Mouse (Mus musculus): ENCODE measurements around the gene Gm29609.

Gm29609 gene

GRCm38 (mm10) chr5:31138968-31139425 lies 40.7 kb downstream of the Gm29609 start:
- no peak for DNase-seq (ENCODE audit: low spot score in 2 of 2)

- DNase-seq (ENCODE audit: low spot score in 2 of 2), result no peak
These were observed 41.3 kb downstream of the Gm29609 start, which contains the start of gene Ucn for GRCm38 (mm10) chr5:31138241-31138967. Ucn (minus strand) TSS chr5:31138829.

- no peak for DNase-seq (ENCODE audit: low spot score in 2 of 2)
These were observed 42.1 kb downstream of the Gm29609 start for GRCm38 (mm10) chr5:31137658-31138057.

GRCm38 (mm10) chr5:31136730-31137424 lies 42.8 kb downstream of the Gm29609 start:
- no peak for DNase-seq (ENCODE audit: low spot score in 2 of 2)

GRCm38 (mm10) chr5:31126050-31126449 lies 53.7 kb downstream of the Gm29609 start:
- DNase-seq (ENCODE audit: low spot score in 2 of 2), result no peak

GRCm38 (mm10) chr5:31123481-31123880 lies 56.2 kb downstream of the Gm29609 start:
- no peak for DNase-seq (ENCODE audit: low spot score in 2 of 2)

- DNase-seq (ENCODE audit: low spot score in 2 of 2), result no peak
These were observed 58.6 kb downstream of the Gm29609 start for GRCm38 (mm10) chr5:31121111-31121510.

- no peak for DNase-seq (ENCODE audit: low spot score in 2 of 2)
These were observed 62.8 kb downstream of the Gm29609 start for GRCm38 (mm10) chr5:31116912-31117311.

- no peak for DNase-seq (ENCODE audit: low spot score in 2 of 2)
These were observed 63.4 kb downstream of the Gm29609 start, which contains the start of gene Trim54 for GRCm38 (mm10) chr5:31116354-31116753. Trim54 (plus strand) TSS chr5:31116712.

GRCm38 (mm10) chr5:31110781-31111180 lies 68.9 kb downstream of the Gm29609 start:
- peak in 1 of 2 experiments; percentile 15 for DNase-seq (ENCODE audit: low spot score in 2 of 2)

GRCm38 (mm10) chr5:31108000-31108490 lies 71.7 kb downstream of the Gm29609 start, which contains the start of gene Slc30a3:
Slc30a3 (minus strand) TSS chr5:31108237.
- DNase-seq (ENCODE audit: low spot score in 2 of 2), result no peak

GRCm38 (mm10) chr5:31105814-31106335 lies 73.8 kb downstream of the Gm29609 start, which contains the start of gene Dnajc5g:
Dnajc5g (plus strand) TSS chr5:31106285.
- DNase-seq (ENCODE audit: low spot score in 2 of 2), result no peak

- DNase-seq (ENCODE audit: low spot score in 2 of 2), result no peak
These were observed 83.8 kb downstream of the Gm29609 start for GRCm38 (mm10) chr5:31095711-31096480.

GRCm38 (mm10) chr5:31094799-31095691 lies 84.7 kb downstream of the Gm29609 start:
- DNase-seq (ENCODE audit: low spot score in 2 of 2), result peak; percentile 70 to 82
